Mouse (Mus musculus) erythroblast, adult 5-6 weeks (primary cell): ENCODE measurements around the gene Pde4d. TPM values are rescaled to one million over a fixed set of nuclear protein-coding genes. Genes with fewer than 3 reads are reported as not detected.

ENCODE experiments used
- ATAC-seq: replicated peaks from 2 replicates; pipeline ENCODE4 v1.8.0; 2016; ENCODE audit warnings: moderate number of reproducible peaks, mild to moderate bottlenecking, moderate TSS enrichment, inconsistent platforms; ENCODE audit not compliant: poor library complexity, low FRiP score, severe bottlenecking
- total RNA-seq, 2 experiments: library from RNA; stranded (forward) in 1 of 2; stranded (reverse) in 1 of 2; fragments of 150-400 nt in 1 of 2; fragments of 200-764, 138-1000 nt in 1 of 2; gene quantifications; 2 replicates each; pipeline versions ENCODE4 v1.2.3 to v1.2.4; 2015 to 2017; ENCODE audit warnings: low replicate concordance in 2 of 2

Pde4d gene
- total RNA-seq, 2 experiments from 2014 or later: 41.3 to 42.3 TPM

DNA sequence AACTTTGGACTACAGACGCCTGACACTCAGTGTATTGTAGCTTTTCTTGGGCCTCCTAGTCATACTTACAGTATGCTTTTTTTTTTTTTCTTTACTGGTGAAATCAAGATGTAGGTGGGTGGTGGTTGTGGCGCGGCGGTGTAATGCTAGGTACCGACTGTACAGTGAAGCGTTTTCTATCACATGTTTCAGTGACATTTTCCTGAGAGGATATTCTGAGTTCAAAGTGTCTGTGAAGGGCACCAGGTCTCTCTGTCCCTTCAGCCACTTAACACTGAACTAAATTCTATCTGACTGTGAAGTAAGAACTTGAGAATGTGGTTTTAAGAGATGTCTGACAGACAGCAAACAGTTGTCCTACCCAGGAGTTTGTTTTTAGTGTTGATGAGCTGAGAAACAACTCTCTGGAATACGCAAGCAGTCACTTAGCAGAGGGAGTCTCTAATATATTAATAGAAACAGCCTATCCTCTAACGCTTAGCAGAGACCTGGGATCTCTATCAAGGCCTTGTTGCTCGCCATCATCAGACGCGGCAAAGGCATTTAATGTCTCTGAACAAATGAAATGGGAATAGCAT is 1175.1 kb downstream of the Pde4d start:
- ATAC-seq: no peak

DNA sequence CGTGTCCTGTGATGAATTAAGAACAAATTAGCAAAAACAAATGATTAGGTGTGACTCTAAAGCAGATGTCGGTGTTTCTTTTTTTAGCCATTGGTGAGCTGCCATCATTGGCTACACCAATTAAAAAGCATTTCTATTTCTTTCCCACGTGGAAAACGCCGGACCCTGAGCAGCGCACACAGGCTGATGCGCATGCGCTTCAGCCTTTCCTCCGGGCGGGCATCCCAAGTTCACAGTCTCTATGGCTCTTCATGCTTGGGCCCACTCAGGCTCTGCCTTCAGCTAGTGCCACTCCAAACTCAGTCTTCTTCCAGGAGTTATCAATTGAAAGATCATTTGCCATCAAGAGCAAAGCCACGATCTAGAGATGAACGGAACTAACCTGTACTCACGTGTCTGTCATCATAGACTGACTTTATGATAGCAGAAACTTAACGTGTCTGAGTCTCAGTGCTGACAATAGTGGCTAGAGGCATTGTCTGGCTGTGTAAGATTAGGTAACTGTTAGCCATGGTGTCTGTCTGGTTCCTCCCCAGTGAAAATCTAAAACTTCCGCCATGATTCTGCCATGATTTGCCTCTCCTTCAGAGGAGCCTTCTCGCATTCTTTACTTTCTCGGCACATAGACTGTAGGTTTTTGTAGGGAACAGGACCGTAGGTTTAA is 1175.8 kb downstream of the Pde4d start:
- ATAC-seq: no peak

DNA sequence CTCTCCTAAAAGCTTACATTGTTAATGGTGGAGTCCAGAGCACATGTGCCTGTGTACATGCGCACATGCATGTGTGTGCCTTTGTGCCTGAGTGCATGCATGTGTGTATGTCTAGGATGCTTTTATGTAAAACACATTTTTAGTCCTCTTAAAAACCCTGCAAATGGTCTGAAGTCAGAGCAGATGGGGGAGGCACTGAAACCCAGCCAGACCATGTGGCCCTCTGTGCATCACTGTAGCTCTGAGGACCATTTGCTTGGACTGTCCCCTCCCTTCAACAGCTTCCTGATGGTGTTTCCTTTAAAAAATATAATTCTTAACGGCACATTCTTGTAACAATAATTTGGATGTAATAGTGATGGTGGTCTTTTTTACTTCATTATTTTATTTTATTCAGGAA is 1177.5 kb downstream of the Pde4d start:
- no peak for ATAC-seq

DNA sequence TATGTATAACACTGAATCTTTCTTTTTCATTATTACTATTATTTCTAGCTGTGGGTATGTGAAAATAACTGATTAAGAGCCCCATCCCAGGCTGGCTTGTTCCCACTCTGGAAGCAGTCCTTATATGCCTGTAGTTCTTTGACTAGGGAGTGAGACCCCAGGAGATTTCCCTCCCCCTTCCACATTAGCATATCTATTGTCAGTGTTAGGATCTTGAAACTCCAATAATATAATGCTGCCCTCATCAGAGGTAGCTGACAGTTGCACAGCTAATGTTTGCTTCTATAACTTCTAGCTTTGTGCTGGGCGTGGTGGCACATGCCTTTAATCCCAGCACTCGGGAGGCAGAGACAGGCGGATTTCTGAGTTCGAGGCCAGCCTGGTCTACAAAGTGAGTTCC is 1178.9 kb downstream of the Pde4d start:
- ATAC-seq: no peak

DNA sequence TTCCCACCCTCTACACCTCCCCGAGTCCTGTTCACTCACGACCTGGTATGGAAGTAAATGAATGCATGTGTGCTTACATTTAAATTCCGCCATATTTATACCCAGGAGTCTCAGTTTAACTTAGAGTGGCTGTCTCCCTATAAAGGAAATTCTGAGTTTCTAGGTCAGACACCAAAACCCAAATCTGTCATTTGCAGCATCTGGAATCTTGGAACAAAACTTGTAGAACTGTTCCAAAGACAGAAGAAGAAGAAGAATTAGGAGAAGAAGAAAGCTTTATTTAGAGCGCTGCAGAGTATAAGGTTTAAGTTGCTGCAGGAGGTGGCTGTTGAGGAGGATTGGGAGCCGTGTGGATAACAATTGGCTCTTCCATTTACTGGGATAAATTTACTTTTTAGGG is 1179.5 kb downstream of the Pde4d start:
- no peak for ATAC-seq

DNA sequence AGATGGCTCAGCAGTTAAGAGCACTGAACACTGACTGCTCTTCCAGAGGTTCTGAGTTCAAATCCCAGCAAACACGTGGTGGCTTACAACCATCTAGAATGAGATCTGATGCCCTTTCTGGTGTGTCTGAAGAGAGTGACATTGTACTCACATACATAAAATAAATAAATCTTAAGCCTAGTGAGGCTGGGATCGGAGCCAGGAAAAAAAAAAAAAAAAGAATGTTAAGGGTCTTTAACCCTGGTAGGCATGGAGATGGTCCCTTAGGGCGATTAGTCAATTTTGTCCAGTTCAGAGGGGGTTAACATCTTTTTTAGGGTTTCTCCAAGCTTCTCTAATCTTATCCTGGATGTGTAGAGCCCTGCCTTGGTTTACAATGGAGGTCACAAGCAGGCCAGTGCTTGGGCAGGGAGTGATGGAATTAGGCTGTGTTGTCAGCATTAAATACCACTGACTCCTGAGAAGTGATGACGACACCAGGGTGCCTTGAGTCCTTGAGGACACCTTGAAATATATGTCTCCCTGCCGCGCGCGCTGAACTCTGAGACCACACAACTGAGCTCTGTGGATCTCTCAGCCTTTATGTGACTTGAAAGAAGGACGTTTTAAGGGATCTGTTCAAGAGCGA is 1181.8 kb downstream of the Pde4d start:
- no peak for ATAC-seq

DNA sequence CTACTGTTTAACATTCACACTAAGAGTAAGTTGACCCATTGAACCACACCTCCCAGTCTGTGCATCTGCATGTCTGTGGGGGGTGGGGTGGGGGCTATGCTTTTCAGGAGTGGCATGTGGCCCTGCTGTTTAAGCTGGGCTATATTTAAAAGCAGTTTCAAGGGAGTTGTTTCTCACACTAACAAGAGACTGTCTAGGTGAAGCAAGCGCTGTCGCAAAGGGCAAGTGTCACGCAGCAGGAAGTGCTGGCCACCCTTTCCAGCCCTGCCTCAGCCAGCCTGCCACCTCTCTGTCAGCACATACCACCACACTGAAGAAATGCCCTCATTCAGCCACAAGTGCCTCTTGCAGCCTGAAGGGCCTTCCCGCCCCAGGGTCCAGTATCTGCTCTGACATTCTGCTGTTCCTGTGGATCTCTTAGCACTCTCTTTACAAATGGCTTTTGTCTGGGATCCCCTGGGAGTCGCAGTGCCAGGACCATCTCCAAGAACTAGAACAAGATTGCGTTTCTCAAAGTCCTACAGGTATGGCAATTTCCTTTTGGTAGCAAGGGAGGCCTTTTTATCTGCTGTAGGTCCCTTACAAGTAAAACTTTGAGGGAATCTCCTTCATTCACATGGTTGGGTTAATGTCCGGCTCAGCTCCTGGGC is 1182.8 kb downstream of the Pde4d start:
- ATAC-seq: 0 out of 2 replicates have a peak, but pooled peaks have one; percentile 33

DNA sequence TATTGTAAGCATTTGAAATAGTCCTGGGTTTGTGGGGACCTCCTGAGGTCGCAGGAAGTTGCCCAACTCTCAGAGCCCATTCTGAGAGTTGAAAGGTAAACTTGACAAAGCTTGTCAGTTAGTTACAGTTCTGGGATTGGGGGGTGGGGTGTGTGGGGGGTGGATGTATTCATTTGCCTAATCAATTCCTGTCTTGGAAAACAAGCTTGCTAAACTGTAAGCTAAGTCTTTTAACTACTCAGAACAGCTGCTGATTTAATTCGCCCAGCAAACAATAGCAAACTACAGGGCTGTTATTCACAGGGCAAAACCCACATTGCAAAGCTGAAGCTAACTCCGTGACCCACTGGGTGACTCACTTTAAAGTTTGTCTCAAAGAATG is 1183.3 kb downstream of the Pde4d start:
- ATAC-seq: no peak

DNA sequence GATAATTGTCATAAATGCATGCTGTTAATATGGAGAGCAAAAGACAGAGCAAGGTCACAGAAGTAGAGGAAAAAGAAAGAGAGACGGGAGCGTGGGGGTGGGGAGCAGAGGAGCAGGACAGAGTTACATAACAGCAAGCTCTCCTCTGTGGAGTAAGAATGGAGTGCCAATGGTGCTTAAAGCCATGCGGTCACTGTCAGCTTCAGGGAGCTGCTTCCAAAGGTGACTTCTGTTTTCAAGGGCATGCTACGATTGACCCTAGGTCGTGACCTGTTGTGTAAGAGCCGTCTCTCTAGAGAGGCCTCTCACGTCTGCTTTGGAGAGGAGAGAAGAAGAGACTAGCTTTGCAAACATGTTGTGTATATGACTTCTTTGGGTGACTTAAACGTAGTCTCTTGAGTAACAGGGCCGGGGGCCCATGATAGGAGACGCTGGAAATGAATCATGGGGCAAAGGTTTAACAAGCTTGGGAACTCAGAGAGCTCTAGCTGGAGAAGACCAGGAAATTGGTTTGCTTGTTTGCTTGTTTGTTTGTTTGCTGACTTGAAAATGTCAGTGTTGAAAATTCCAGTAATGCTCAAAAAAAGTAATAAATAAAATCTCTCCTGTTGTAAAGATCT is 1186.3 kb downstream of the Pde4d start:
- no peak for ATAC-seq

DNA sequence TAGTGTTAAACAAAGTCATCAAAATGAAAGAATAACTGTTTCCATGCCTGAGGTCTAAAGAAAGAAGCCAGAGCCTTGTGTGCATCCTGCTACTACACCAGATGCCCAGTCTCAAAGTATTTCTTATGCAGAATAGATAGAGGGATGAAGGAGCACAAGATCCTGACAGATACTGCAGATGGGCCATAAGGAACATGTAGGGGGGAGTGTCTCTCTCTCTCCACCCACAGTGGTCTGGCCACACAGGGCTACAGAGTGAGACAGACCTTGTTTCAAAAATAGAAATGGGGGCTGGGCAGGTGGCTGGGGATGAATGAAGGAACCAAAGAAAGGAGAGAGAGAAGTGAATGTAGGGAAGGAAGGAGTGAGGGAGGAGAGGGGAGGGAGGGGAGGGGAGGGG is 1188.5 kb downstream of the Pde4d start:
- no peak for ATAC-seq

DNA sequence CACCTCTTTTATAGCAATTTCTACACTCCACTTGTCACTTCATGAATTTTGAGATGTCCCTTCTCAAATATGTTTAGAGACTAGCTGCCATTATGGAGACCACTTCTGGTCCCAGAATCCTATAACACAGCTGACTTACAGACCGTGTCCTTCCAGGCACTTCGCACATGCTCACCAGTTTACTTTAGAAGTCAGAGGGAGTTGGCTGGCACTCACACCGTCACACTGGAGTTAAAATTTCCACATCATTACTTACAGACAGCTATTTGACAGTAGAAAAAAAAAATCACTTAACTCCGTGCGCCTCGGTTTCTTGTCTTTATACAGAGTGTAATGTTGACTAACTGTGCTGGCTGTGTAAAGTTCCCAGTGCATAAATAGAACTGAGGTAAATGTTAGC is 1189.5 kb downstream of the Pde4d start:
- no peak for ATAC-seq

DNA sequence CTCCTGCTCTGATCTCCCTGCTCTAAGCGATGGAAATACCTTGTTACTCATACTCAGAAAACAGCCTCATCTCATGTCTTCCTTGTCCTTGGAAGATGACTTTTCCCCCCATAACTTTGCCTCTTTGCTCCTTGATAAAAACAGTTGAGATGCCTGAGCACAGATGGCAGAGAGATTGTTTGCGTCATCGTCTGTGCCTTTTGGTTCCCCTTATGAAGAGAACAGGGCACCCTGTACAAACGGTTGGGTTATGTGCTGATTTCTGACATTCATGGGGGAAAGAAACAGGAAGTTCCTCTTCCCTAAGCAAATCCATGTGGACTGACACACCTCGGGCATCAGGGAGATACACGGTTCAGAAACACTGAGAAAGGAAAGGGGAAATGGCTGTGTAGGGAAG is 1191.8 kb downstream of the Pde4d start:
- ATAC-seq: no peak

DNA sequence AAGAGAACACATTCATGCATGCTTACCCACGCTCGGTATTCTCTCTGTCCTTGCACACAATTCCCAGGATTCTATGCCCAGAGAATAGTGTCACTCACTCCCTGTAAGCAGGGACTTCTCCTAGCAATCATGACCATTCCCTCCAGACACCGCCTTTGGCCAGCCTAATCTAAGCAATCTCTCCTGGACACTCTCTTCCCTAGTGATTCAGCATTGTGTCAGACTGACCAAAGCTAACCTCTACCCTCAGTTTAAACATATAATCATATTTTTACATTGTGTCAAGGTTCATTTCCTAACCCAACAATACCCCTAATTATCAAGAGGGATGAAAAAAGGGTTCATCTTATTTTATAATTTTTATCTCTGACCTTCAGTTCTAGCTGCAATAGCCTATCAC is 1193.7 kb downstream of the Pde4d start:
- ATAC-seq: no peak

DNA sequence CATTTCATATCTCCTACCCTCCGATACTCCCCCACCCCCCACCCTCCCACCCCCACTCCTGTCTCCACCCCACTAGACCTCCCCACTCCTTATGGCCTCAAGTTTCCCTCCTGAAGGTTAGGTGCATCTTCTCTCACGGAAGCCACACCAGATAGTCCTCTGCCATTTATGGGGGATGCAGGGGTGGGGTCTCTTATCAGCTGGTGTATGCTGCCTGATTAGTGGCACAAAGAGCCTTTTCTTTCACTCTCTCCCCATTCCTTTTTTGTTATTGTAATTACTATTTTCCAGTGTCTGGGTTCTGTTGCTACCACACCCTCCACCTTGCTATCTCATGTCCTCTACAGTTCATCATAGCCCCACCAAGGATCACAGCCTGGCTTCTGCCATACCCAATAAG is 1194.3 kb downstream of the Pde4d start:
- ATAC-seq: peak; percentile 46; the same call in 1 of the 2 replicates

DNA sequence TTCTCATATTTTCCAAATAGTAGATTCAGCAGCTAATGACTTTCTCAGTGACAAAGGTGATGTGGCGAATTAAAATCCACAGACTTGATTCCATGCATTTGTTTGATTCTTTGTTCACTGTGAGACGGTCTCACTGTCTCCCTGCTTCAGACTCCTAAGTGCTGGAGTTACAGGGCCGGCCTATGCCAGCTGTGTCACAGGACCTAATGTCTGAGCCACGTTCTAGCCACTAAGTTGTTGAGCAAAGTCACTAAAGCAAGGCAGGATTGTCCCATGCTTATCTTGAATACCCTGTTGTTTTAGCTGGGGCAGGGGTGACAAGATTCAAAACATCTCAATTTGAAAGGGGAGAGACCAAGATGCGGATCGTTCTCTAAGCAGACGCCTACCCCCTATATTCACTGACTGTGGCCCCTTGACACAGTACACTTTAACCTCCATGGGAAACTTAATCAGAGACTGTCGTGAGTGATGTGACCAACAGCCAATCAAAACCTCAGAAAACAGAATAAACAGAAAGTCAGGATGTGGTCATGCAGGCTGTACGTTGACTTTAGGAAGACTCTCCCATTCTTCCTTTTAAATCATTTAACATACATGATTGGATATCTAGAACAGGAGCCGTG is 1195.6 kb downstream of the Pde4d start:
- ATAC-seq: no peak

DNA sequence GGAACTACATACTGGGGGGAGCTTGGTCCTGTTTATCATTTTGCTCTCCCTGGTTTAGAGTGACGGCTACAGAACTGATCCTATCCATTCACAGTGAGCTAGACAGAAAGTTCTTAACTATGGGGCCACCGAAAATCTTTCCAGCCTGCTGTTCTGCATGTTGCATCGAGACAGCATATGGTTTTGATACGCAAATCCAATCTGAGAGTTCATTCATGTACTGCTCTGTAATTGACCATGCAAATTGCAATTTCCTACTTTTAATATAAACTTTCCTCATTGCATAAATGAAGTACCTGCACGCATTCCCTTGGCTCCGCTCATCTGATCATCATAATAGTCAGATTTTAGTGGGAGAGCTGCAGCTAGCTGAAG is 1196.1 kb downstream of the Pde4d start:
- no peak for ATAC-seq

DNA sequence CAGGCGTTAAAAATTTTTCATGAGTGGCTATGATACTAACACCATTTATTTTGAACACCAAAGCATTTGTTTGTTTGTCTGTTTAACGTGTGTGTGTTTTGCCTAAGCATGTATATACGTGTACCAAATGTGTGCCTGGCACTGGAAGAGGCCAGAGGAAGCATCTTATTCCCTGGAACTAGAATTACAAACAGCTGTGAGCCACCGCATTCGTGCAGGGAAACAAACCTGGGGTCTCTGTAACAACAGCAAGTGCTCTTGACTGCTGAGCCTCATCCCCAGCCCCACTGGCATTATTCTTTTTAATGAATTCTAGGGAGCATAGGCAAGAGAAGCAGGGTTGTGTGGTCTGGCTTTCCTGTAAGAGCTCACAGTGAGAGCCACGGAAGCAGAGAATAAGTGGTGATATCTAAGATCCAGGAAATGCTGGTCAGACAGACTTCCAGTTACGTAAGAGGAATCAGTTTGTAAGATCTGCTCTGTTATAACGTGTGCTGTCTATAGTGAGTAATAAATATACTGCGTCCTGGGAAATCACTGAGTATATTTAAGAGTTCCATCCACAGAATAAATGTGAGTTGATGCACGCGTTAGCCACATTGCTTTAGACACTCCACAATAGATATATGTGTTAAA is 1197.0 kb downstream of the Pde4d start:
- ATAC-seq: no peak

DNA sequence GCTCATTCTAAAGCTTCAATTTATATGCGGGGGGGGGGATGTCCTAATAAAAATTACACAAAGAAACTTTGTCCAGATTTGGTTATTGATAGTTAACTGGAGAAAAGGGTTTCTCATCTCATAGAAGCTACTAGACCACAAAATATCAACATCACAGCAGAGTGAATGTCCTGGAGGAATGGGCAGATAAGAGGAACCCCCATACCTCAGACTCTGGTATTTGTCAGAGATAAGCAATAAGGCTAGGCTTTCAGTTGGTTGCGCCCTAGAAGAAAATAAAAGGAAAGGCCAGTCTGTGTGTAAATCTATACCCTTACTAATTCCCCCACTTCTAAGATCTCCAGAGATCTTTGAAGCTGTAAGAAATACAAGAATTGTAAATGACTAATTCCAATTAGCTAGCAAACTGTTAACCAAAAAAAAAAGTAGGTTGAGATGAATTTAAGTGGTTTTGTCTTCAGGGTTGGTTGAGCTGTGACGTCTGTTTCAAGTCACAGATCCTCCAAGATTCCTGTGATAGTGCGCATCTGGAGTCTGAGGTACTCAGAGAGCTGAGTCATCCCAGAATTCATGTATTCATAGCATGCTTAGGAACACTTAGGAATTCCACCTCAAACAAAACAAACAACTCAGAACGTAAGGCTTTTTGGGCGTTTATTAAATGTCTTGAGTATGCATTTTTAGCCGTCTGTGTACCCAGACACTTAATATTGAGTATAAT is 1197.9 kb downstream of the Pde4d start:
- ATAC-seq: peak; percentile 37; the same call in 1 of the 2 replicates

DNA sequence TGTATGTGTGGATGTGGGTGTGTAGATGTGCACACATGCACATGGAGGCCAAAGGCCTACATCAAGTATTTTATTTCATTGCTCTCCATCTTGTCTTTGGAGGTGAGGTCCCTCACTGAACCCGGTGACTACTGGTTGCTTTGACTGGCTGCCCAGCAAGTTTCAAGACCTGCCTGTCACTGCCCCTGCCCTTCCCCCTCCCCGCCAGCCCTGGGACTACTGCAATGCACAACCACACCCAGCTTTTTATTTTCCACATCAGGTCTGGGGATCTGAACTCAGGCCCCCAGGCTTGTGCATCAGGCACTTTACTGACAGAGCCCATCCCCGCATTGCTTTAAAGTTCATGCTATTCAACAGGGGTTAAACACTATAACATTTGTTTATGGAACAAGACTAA is 1198.6 kb downstream of the Pde4d start:
- no peak for ATAC-seq
